Mouse (Mus musculus): Measurements from ENCODE around the gene Kat7.

Kat7 gene

DNA sequence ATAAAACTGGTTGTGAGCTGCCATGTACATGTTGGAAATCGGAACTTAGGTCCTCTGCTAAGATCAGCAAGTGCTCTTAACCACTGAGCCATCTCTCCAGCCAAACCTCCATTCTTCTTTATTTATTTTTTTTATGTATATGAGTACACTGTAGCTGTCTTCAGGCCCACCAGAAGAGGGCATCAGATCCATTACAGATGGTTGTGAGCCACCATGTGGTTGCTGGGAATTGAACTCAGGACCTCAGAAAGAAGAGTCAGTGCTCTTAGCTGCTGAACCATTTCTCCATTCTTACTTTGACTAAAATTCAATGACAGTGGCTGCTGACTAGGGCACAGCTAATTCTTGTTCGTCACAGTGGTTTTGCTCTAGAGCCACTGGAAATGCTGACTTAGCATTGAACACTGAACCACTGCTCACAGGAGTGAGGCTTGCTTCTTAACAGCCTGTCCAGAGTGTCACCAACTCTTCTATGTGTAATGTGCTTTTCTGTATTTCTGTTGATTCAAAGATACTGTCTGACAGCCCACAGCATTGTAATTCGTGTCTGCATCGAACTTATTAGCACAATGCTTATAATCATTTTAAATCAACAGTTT, 30.9 kb downstream of the Kat7 start:
- no peak for ATAC-seq (ENCODE audit: low TSS enrichment)

DNA sequence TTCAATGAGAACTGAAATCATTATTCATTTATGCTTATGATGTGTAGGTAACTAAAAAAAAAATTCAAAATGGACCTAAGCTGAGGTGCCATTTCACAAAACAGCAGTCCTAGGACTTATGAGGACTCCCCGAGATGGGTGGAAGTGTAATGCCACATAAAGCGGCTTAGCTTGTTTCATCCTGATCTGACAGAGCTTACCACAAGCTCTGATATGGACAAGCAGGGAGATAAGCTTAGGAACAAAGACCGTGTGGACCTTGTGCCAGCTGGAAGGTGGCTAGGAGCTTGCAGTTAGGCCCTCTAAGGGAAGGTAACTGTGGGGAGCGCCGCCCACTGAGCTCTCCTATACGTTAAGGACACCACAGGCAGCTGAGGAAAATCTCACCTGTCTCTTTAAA, 34.0 kb downstream of the Kat7 start:
- no peak for ATAC-seq (ENCODE audit: low TSS enrichment)

DNA sequence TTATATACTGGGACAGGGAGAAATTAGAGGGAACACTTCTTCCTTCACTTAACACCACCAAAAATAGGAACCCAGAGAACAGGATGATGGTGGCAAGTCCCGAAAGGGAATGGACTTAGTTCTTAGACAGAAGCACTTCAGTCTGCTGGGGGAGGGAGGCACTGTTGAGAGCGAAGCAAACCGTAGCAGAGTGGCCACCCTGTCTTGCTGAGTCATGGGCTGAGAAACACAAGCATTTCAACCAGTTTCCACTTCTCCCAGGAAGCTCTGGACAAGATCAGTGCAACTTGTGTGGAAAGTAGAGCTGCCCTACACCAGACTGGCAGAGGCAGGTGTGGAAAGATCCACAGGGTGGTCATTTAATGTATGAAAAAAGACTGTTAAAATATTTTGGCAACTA, 35.4 kb downstream of the Kat7 start:
- ATAC-seq (ENCODE audit: low TSS enrichment) = peak; percentile 73; the same call in 1 of the 2 replicates

DNA sequence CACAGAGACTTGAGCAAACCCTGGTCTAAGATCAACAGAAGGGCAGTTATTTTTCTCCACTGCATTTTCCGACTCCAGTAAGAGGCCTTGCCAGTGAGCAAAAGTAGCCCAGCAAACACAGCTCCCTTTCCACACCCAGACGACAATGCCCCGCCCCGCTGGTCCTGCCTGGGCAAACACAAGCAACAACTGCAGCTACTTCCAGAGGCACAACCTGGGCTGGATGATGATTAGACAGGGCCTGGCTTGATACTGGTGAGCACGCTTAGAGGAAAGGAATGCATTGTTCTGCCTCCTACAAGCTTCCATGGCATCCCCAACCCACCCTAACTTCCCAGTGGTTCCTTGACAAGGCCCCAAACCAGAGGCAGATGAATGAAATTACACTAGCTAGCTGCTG, 36.4 kb downstream of the Kat7 start:
- no peak for ATAC-seq (ENCODE audit: low TSS enrichment)

DNA sequence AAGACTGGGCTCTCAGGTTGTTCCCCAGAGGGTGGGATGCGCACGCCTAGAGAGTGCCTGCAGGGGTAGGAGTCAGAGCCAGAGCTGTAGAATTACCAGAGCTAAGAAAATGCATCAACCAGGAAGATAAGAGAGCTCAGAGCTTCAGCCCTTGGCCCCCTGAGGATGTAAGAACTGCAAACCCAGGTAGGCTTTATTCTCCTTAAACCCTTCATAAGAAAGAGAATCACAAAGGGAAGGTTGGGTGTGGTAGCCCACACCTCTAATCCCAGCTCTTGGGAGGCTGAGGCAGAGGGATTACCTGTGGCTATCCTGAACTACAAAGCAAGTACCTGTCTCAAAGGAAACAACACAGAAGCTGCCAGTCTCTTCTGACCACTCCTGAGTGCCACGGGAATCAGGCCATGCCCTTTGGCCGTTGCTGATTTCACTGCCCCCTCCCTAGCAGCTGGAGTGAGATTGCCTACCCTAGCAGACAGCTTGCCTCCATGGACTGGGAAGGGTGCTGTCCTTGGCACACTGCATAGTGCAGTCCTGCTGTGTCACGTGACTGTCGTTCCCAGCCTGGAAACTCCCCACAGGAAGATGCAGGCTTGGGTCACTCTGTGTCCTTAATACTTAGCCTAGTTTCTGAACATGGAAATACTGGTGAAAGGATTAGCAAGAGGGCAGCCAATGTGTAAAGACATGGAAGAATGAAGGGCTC, 43.4 kb downstream of the Kat7 start:
- no peak for ATAC-seq (ENCODE audit: low TSS enrichment)

DNA sequence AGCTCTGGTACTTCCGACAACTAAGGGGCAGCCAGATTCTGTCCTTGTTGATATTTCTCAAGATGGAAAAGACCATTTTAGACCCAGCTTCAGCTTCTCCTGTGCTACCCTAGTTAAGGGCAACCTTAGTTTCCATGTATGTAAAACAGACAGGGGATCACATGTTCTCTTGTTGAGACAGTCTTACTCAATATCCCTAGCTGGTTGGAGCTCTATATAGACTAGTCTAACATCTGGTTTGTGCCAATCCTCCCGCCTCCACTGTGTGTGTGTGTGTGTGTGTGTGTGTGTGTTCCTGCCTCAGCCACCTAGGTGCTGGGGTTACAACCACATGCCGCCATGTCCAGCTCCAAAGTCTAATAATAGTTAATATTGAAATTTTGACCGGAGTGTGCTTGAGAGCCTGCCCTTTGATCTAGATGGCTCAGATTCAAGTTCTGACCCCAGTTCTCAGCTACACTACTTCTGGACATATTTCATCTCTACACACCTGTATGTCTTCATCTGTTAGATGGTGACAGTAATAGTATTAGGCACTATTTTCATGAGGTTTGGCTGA, 45.5 kb downstream of the Kat7 start:
- ATAC-seq (ENCODE audit: low TSS enrichment) = no peak

DNA sequence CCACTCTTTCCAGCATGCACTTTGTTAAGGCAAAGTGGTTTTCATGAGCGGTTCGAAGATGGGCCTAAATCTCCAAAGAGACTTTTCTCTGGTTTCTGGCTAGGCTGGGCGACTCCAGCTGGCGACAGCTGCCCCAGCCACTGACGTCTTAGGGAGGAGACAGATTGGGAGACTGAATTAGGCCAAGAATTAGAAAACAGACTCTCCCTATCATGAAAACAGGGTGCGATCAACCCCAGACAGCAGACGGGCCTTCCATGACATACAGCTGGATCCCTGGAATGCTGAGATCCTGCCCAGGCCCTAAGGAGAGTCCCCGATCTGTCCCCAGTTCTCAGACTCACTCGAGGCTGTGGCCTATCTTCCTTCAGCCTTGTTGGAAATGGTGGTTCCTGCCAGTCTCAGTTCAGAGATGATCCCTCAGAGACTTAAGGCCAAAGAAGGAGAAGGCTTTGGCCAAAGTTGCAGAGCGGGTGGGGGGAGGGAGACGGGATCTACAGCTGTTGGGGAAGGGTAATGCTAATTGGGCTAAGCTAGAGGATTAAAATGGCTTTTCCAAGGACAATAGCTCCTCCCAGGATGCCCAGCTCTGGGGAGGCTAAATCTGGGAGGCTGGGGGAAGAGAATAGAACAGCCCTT, 46.1 kb downstream of the Kat7 start:
- no peak for ATAC-seq (ENCODE audit: low TSS enrichment)

DNA sequence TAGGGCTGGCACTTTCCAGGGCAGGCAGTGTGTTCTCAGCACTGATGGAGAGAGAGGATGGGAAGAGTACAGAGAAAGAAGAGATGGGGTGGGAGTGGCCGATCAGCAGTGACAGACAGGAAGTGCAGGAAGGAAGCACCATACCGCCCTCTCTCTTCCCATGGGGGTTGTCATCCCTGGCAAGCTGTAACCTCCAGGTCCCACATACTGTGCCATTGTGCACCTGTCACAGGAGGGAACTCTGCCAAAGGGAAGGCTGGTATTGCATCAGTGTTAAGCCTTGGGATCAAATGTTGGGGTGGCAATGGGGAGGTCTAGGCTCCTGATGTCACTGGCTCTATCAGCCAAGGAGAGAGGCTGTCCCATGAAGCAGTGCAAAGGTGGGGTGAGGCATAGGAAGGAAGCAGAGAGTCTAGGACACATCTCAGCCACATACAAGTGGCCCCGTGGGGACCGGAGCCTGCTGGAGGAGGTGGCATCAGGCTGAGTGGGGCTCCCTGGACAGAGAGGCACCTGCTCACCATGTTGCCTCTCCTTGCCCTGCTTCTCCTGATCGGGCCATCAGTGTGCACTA, 48.8 kb downstream of the Kat7 start, which contains the start of gene Tac4:
Gene Tac4 (plus strand): TSS at position 352 of the 574 bp plus-strand sequence.
- no peak for ATAC-seq (ENCODE audit: low TSS enrichment)

DNA sequence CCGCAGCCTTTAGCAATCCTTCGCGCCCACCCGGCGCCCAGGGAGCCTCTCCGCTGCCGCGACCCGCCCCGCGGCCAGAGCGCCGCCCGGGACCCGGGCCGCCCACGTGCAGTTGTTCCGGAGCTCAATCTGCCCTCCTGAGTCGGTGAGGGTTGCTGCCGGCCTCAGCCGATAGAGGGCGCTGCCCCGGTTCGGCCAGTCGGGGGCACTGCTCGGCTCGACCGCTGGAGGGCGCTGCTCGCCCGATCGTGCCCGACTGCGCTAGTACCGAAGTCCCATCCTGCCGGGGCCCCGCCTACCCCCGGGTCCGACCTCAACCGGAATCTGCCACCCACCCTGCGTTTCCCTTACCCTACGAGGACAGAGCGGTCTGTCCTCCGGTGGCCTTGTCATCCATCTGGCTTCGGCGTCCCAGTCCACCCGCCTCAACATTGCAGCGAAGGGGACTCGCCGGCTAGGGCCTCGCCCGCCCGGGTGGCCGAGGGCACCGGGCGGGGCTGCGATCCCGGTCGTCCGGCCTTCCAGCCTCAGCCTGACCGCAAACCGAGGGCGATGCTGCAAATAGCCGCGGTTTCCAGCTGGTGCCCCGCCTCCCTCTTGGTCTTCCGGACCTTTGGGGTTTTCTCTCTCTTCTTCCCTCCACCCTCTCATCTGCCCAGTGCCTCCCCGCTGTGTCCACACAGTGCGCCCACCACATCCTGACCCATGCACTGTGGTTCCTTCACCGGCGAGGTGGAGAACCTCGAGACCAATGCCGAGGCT, 50.8 kb downstream of the Kat7 start:
- peak; percentile 79 for ATAC-seq (ENCODE audit: low TSS enrichment)

DNA sequence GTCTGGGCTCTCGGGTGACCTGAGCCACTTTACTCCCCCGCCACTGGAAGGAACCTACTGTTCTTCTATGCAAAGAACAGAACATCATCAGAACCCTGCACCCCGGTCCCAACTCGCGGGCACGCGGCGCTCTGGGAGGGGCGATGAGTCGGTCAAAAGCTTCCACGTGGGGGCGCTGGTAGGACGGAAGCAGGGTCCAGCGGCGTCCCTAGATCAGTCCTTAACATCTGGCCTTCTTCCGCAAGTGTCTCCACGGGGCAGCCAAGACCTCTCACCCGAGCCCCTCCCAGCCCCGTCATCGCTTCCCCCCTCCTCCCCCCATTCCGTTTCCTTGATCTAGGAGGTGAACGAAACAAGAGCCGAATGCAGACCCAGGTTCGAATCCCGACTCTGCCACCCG, 51.6 kb downstream of the Kat7 start:
- peak; percentile 25; the same call in 1 of the 2 replicates for ATAC-seq (ENCODE audit: low TSS enrichment)

DNA sequence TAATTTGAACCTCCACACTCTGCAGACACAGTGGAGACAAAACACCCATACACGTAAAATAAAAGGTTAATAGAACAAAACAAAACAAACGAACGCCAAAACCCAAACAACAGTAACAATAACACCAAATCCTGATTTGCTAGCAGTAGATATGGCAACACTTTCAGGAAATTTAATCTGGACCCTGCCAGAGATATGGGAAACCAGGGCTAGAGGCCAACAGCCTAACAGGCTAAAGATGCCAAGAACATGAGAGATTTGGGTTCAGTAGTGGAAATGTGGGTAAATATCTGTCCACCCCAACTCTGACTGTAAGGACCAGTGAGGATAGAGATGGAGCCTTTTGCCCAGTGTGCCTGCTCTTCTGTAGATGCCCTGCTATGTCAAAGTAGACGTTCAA, 52.1 kb downstream of the Kat7 start:
- no peak for ATAC-seq (ENCODE audit: low TSS enrichment)

DNA sequence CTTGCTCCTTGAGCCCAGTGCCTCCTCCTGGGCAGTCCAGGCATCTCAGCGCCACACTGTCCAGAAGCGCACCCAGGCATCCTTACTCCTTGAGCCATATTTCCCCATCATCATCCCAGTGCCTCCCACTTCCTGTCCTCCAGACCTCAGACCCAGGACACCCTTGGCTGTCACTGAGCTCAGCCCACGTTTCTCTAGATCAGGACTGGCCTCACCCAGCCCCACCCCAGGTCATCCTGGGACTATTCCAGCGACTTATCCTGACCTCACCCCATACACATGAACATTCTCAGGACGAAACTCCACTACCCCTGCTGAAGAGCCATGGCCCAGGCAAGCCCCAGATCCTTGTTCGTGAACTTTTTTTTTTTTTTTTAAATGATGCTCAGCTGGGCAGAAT, 54.3 kb downstream of the Kat7 start:
- ATAC-seq (ENCODE audit: low TSS enrichment) = no peak

DNA sequence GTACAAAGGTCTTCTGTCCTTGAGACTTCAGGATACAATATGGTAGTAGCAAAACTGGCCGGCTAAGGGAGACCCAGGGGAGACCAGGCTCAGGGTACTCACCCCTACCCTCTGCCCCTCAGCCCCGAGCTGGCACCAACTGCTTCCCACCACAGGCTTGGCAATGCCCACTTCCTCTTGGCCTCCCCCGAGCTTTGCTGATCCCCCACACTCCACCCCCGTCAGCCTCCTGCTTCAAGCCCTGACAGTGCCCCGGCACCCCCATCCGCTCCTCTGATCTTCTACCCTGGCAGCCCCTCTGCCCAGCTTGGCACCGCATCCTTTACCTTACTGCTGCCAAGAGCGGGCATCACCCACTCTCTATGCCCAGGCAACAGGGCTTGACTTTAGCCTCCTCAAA, 55.9 kb downstream of the Kat7 start:
- ATAC-seq (ENCODE audit: low TSS enrichment) = no peak

DNA sequence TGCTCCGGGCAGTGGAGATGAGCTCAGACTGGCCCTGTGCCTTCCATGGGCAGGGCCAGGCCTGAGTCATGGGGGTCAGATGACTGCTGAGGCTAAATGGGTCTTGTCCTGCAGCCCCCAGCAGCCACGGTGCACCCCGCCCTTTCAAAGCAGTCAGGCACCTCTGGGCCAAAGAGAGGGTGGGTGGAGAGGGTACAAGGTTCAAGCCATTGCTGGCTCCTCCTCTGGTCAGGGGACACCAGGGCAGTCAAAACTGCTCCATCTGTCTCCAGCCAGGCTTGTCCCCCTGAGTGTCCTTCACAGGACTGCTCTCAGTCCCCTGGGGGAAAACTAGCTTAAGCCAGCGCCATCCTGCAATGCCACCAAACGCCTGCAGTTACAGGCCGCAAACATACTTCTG, 57.9 kb downstream of the Kat7 start:
- no peak for ATAC-seq (ENCODE audit: low TSS enrichment)

DNA sequence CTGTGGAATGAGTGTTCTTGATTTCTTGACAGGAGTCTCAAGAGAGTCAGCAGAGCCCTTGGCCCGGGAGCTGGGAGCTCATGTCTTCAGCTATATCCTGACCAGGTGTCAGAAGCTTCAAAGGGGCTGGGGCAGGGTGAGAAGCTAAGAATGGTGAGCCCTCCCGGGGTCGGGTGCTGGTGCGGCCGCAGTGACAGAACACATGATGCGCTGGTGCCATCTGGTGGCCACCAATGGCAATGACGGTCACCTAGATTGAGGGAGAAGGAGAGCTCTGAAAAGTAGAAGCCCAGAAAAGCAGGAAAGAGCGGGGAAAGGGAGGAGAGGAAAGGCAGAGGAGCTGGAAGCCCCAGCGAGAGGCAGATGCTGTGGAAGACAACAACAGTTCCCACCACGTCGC, 58.8 kb downstream of the Kat7 start:
- no peak for ATAC-seq (ENCODE audit: low TSS enrichment)

DNA sequence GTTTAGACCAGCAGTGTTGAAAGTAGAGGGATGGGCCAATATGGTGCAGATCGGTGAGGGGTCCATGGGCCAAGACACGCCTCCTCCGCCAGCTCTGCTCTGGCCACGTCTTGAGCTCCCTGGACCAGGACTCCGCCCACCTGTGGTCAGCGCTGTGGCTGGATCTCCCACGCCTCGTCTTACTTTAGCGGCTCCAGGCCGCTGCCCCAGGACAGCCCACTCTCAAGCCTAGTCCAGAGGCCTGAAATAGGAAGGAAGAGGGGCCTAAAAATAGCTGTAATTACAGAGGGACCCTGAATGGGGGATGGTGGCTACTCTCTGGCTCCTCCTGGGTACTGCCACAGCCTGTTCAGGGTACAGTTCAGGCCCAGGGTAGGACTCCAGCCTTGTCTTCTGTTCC, 59.9 kb downstream of the Kat7 start:
- no peak for ATAC-seq (ENCODE audit: low TSS enrichment)

DNA sequence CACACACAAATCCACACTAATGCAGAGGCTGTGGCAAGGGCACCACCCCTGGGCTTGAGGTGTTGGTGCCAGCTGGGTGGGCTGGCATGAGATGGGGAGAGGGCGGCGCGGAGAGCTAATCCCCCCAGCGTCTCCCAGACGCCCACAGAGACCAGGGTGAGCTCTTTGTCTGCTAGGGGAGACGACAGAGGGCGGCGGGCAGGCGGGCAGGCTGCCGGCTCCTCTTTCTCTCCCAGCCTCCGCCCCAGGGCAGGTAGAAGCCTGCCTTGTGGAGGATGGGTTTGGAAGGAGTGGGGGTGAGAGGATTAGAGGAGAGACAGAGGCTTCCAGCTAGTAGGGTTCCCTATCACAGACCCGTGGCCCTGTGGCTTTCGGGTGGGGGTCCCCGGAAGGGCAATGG, 63.0 kb downstream of the Kat7 start:
- ATAC-seq (ENCODE audit: low TSS enrichment) = no peak

DNA sequence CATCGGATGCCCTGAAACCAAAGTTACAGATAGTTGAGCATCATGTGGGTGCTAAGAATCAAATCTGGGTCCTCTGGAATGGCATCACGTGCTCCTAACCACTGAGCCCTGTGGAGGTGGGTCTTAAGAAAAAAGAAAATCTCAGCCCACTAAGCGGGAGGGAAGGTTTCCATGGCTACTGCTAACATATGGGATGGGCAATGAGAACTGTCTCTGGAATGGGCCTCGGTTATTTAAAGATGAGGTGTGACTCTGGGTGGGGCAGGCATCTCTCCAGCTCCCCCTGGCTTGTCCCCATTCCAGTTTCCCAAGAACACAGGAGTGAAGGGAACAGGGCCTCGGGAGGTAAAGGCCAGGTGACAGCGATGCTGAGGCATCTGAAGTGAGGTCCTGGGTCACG, 64.6 kb downstream of the Kat7 start:
- no peak for ATAC-seq (ENCODE audit: low TSS enrichment)

DNA sequence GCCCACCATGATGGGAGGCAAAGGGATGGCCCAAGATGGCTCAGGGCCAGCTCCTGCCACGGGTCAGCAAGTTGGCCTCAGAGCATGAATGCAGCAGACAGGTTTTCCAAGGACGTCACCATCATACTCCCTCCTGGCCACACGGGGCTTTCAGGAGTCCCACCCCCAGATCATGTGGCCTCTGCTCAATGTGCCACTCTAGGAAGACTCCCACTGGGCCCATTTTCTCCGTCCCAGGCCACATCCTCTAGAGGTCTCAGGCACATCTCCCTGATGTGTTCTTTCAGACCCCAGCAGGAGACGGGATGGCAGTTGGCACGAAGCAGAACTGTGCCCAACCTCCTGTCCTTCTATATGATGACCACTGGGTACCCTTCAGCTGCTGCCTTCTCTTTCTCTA, 67.4 kb downstream of the Kat7 start:
- ATAC-seq (ENCODE audit: low TSS enrichment) = no peak

DNA sequence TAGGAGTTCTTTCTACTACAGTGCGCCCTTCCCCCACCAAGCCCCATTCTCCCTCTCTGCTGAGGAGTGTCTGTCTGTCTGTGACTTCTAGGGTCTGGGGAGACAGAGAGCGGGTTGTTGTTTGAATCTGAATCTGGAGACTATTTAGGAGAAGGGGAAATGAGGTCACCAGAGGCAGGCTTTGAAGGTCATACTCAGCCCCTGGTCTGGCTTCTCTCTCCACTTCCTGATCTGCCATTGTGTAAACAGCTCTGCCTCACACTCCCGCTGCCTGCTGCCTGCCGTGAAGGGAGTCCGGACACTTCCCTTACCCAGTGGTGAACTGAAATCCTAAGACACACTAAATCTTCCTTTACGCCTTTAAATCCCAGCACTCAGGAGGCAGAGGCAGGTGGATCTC, 71.6 kb downstream of the Kat7 start:
- ATAC-seq (ENCODE audit: low TSS enrichment) = no peak

DNA sequence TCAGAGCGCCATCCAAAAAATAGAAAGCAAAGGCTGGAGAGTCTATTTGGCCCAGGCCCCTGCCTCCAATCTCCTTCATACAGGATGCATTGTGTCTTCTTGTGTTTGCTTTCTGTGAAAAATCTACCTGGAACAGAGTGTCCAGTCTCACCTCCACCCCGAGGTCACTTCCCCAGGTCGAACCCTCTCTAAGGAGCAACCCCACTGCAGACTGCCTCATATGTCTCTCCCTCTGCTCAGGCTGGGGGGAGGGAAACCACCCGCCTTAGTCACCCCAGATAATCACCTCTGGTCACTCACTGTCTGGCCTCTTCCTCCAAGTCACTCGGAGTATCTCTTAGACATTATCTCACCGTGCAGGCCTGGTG, 77.7 kb downstream of the Kat7 start:
- no peak for ATAC-seq (ENCODE audit: low TSS enrichment)

All from frontal cortex, adult (tissue).